Mouse (Mus musculus): ENCODE data around the gene Olfr1040. TPM values are rescaled to one million over a fixed set of nuclear protein-coding genes. Genes with fewer than 3 reads are reported as not detected.

Olfr1040 gene
- polyA plus RNA-seq, 1 experiment from 2014 or later: not detected

Other genes starting within 250 kb of the Olfr1040 start
- not detected in 2 replicates for gene Olfr1024, start 241.7 kb downstream of the Olfr1040 start, polyA plus RNA-seq (2014; fragmentation: Nextera tagmentation; extraction: Ambion mirVana)
- gene Olfr1025-ps1, start 231.5 kb downstream of the Olfr1040 start, polyA plus RNA-seq (2014; fragmentation: Nextera tagmentation; extraction: Ambion mirVana): not detected in 2 replicates
- gene Olfr1026, start 225.2 kb downstream of the Olfr1040 start, polyA plus RNA-seq (2014; fragmentation: Nextera tagmentation; extraction: Ambion mirVana): not detected in 2 replicates
- gene Olfr1028, start 196.3 kb downstream of the Olfr1040 start, polyA plus RNA-seq (2014; fragmentation: Nextera tagmentation; extraction: Ambion mirVana): not detected in 2 replicates
- not detected in 2 replicates for gene Olfr1029, start 172.8 kb downstream of the Olfr1040 start, polyA plus RNA-seq (2014; fragmentation: Nextera tagmentation; extraction: Ambion mirVana)
- not detected in 2 replicates for gene Olfr1030, start 167.5 kb downstream of the Olfr1040 start, polyA plus RNA-seq (2014; fragmentation: Nextera tagmentation; extraction: Ambion mirVana)
- not detected in 2 replicates for gene Olfr1031, start 156.4 kb downstream of the Olfr1040 start, polyA plus RNA-seq (2014; fragmentation: Nextera tagmentation; extraction: Ambion mirVana)
- gene Olfr1032, start 141.2 kb downstream of the Olfr1040 start, polyA plus RNA-seq (2014; fragmentation: Nextera tagmentation; extraction: Ambion mirVana): not detected in 2 replicates
- gene Olfr1033, start 126.1 kb downstream of the Olfr1040 start, polyA plus RNA-seq (2014; fragmentation: Nextera tagmentation; extraction: Ambion mirVana): 1.3 and 3.2 TPM in 2 replicates
- 0.17 TPM in 1 of 2 replicates, not detected in the other for gene Olfr1034, start 100.9 kb downstream of the Olfr1040 start, polyA plus RNA-seq (2014; fragmentation: Nextera tagmentation; extraction: Ambion mirVana)
- not detected in 2 replicates for gene Olfr1036, start 72.7 kb downstream of the Olfr1040 start, polyA plus RNA-seq (2014; fragmentation: Nextera tagmentation; extraction: Ambion mirVana)
- not detected in 2 replicates for gene Olfr1037, start 59.3 kb downstream of the Olfr1040 start, polyA plus RNA-seq (2014; fragmentation: Nextera tagmentation; extraction: Ambion mirVana)
- not detected in 2 replicates for gene Olfr1039, start 10.8 kb downstream of the Olfr1040 start, polyA plus RNA-seq (2014; fragmentation: Nextera tagmentation; extraction: Ambion mirVana)
- gene Olfr1042, start 15.1 kb upstream of the Olfr1040 start, polyA plus RNA-seq (2014; fragmentation: Nextera tagmentation; extraction: Ambion mirVana): not detected in 2 replicates
- gene Olfr1043, start 20.8 kb upstream of the Olfr1040 start, polyA plus RNA-seq (2014; fragmentation: Nextera tagmentation; extraction: Ambion mirVana): not detected in 2 replicates
- gene Olfr1044, start 31.1 kb upstream of the Olfr1040 start, polyA plus RNA-seq (2014; fragmentation: Nextera tagmentation; extraction: Ambion mirVana): not detected in 2 replicates
- gene Olfr52, start 39.0 kb upstream of the Olfr1040 start, polyA plus RNA-seq (2014; fragmentation: Nextera tagmentation; extraction: Ambion mirVana): not detected in 2 replicates
- not detected in 2 replicates for gene Olfr1045, start 56.3 kb upstream of the Olfr1040 start, polyA plus RNA-seq (2014; fragmentation: Nextera tagmentation; extraction: Ambion mirVana)
- not detected in 2 replicates for gene Olfr1046, start 72.6 kb upstream of the Olfr1040 start, polyA plus RNA-seq (2014; fragmentation: Nextera tagmentation; extraction: Ambion mirVana)
- gene Olfr1047, start 84.7 kb upstream of the Olfr1040 start, polyA plus RNA-seq (2014; fragmentation: Nextera tagmentation; extraction: Ambion mirVana): not detected in 2 replicates
- not detected in 2 replicates for gene Olfr1048, start 93.6 kb upstream of the Olfr1040 start, polyA plus RNA-seq (2014; fragmentation: Nextera tagmentation; extraction: Ambion mirVana)
- not detected in 2 replicates for gene Olfr1049, start 111.6 kb upstream of the Olfr1040 start, polyA plus RNA-seq (2014; fragmentation: Nextera tagmentation; extraction: Ambion mirVana)
- gene Olfr1051, start 132.4 kb upstream of the Olfr1040 start, polyA plus RNA-seq (2014; fragmentation: Nextera tagmentation; extraction: Ambion mirVana): not detected in 2 replicates
- gene Olfr1052, start 145.7 kb upstream of the Olfr1040 start, polyA plus RNA-seq (2014; fragmentation: Nextera tagmentation; extraction: Ambion mirVana): not detected in 2 replicates
- not detected in 2 replicates for gene Olfr1053, start 168.6 kb upstream of the Olfr1040 start, polyA plus RNA-seq (2014; fragmentation: Nextera tagmentation; extraction: Ambion mirVana)
- not detected in 2 replicates for gene Olfr1054, start 188.7 kb upstream of the Olfr1040 start, polyA plus RNA-seq (2014; fragmentation: Nextera tagmentation; extraction: Ambion mirVana)
- gene Olfr1055, start 203.6 kb upstream of the Olfr1040 start, polyA plus RNA-seq (2014; fragmentation: Nextera tagmentation; extraction: Ambion mirVana): not detected in 2 replicates
- not detected in 2 replicates for gene Olfr1056, start 215.7 kb upstream of the Olfr1040 start, polyA plus RNA-seq (2014; fragmentation: Nextera tagmentation; extraction: Ambion mirVana)
- gene Olfr1057, start 231.7 kb upstream of the Olfr1040 start, polyA plus RNA-seq (2014; fragmentation: Nextera tagmentation; extraction: Ambion mirVana): not detected in 2 replicates
- not detected in 2 replicates for gene Olfr1058, start 241.8 kb upstream of the Olfr1040 start, polyA plus RNA-seq (2014; fragmentation: Nextera tagmentation; extraction: Ambion mirVana)

Measured in kidney, embryonic 14.5 days (tissue).